Mouse (Mus musculus): Measurements from ENCODE around the gene S100a1. TPM values are rescaled to one million over a fixed set of nuclear protein-coding genes. Genes with fewer than 3 reads are reported as not detected.

The S100a1 gene
- polyA plus RNA-seq, 1 experiment from 2014 or later, result 45.3 TPM

GRCm38 (mm10) chr3:90508950-90509746 lies 5.0 kb downstream of the S100a1 start, which contains the start of gene Chtop:
Chtop (minus strand) TSS chr3:90509498.
- ATAC-seq (ENCODE audit: borderline replicate concordance, extremely low read depth, low FRiP score, low TSS enrichment), result peak; percentile 93
- Histone ChIP-seq H3K27me3 (no peaks in the 10 kb centered on the region), H3K9me3 (no peaks in the 10 kb centered on the region), H3K27ac (peak within 1 kb of the TSS; percentile 94), H3K4me1 (peaks cover 33% of the 10 kb centered on the region), H3K4me3 (peak within 1 kb of the TSS; percentile 97), H3K4me2 (peak within 1 kb of the TSS; percentile 68), H3K9ac (peak within 1 kb of the TSS; percentile 99), H3K36me3 (peaks cover 34% of the 10 kb centered on the region)
- under 1% methylated on average over 66 of the region's 66 CpGs for WGBS

GRCm38 (mm10) chr3:90508287-90508949 lies 5.8 kb downstream of the S100a1 start:
- Histone ChIP-seq H3K4me3 (peak overlapping the region; percentile 97), H3K27me3 (no peaks in the 10 kb centered on the region), H3K27ac (peak overlapping the region; percentile 94), H3K4me2 (peak overlapping the region; percentile 68), H3K36me3 (peaks cover 41% of the 10 kb centered on the region), H3K9me3 (no peaks in the 10 kb centered on the region), H3K4me1 (peaks cover 27% of the 10 kb centered on the region), H3K9ac (peak overlapping the region; percentile 99)
- ATAC-seq (ENCODE audit: borderline replicate concordance, extremely low read depth, low FRiP score, low TSS enrichment), result no peak
- WGBS, result 2% methylated on average over 20 of the region's 20 CpGs

GRCm38 (mm10) chr3:90506362-90506761 lies 7.8 kb downstream of the S100a1 start:
- peaks cover 61% of the 10 kb centered on the region for H3K36me3 ChIP-seq
- WGBS, result 64% methylated on average over 3 of the region's 3 CpGs
- H3K27me3 ChIP-seq, result no peaks in the 10 kb centered on the region

GRCm38 (mm10) chr3:90505216-90505615 lies 9.0 kb downstream of the S100a1 start:
- no peak overlapping the region for H3K4me3 ChIP-seq
- H3K4me2 ChIP-seq, result no peak overlapping the region
- no peaks in the 10 kb centered on the region for H3K9me3 ChIP-seq
- no peak overlapping the region for H3K9ac ChIP-seq
- H3K27me3 ChIP-seq, result no peaks in the 10 kb centered on the region
- H3K36me3 ChIP-seq, result peaks cover 69% of the 10 kb centered on the region
- WGBS, result 85% methylated on average over 5 of the region's 5 CpGs
- H3K27ac ChIP-seq, result no peak overlapping the region
- no peak for ATAC-seq (ENCODE audit: borderline replicate concordance, extremely low read depth, low FRiP score, low TSS enrichment)
- peaks cover 25% of the 10 kb centered on the region for H3K4me1 ChIP-seq

More at GRCm38 (mm10) chr3:90506362-90506761, 7.8 kb downstream of the S100a1 start:
- no peak for ATAC-seq (ENCODE audit: borderline replicate concordance, extremely low read depth, low FRiP score, low TSS enrichment)
- H3K4me3 ChIP-seq, result no peak overlapping the region
- H3K4me1 ChIP-seq, result peaks cover 25% of the 10 kb centered on the region
- no peak overlapping the region for H3K27ac ChIP-seq
- no peak overlapping the region for H3K9ac ChIP-seq
- no peaks in the 10 kb centered on the region for H3K9me3 ChIP-seq
- H3K4me2 ChIP-seq, result no peak overlapping the region

GRCm38 (mm10) chr3:90503444-90503843 lies 10.7 kb downstream of the S100a1 start:
- Histone ChIP-seq H3K27me3 (no peaks in the 10 kb centered on the region), H3K36me3 (peaks cover 86% of the 10 kb centered on the region)

GRCm38 (mm10) chr3:90497597-90497996 lies 16.6 kb downstream of the S100a1 start:
- H3K4me3 ChIP-seq, result no peak overlapping the region
- H3K9ac ChIP-seq, result no peak overlapping the region
- no peaks in the 10 kb centered on the region for H3K27me3 ChIP-seq
- H3K9me3 ChIP-seq, result no peaks in the 10 kb centered on the region
- H3K4me2 ChIP-seq, result no peak overlapping the region
- H3K27ac ChIP-seq, result no peak overlapping the region
- no peaks in the 10 kb centered on the region for H3K4me1 ChIP-seq
- H3K36me3 ChIP-seq, result peaks cover 64% of the 10 kb centered on the region
- no peak for ATAC-seq (ENCODE audit: borderline replicate concordance, extremely low read depth, low FRiP score, low TSS enrichment)

More at GRCm38 (mm10) chr3:90503444-90503843, 10.7 kb downstream of the S100a1 start:
- no peak for ATAC-seq (ENCODE audit: borderline replicate concordance, extremely low read depth, low FRiP score, low TSS enrichment)
- H3K9ac ChIP-seq, result no peak overlapping the region
- no peaks in the 10 kb centered on the region for H3K9me3 ChIP-seq
- H3K4me2 ChIP-seq, result no peak overlapping the region
- WGBS, result 52% methylated on average over 4 of the region's 4 CpGs
- no peak overlapping the region for H3K27ac ChIP-seq
- H3K4me3 ChIP-seq, result no peak overlapping the region
- peaks cover 25% of the 10 kb centered on the region for H3K4me1 ChIP-seq

GRCm38 (mm10) chr3:90495850-90496525 lies 18.2 kb downstream of the S100a1 start:
- Histone ChIP-seq H3K4me3 (no peak overlapping the region), H3K4me1 (no peaks in the 10 kb centered on the region), H3K36me3 (peaks cover 49% of the 10 kb centered on the region), H3K27ac (no peak overlapping the region), H3K4me2 (no peak overlapping the region), H3K9ac (no peak overlapping the region), H3K27me3 (no peaks in the 10 kb centered on the region), H3K9me3 (no peaks in the 10 kb centered on the region)
- ATAC-seq (ENCODE audit: borderline replicate concordance, extremely low read depth, low FRiP score, low TSS enrichment), result no peak
- WGBS, result 82% methylated on average over 7 of the region's 7 CpGs

- 49% methylated on average over 4 of the region's 4 CpGs for WGBS
- no peak for ATAC-seq (ENCODE audit: borderline replicate concordance, extremely low read depth, low FRiP score, low TSS enrichment)
- Histone ChIP-seq H3K27ac (peak overlapping the region; percentile 32; the same call in 1 of the 2 replicates), H3K4me3 (no peak overlapping the region), H3K27me3 (no peaks in the 10 kb centered on the region), H3K36me3 (peaks cover 36% of the 10 kb centered on the region), H3K9ac (no peak overlapping the region), H3K4me1 (peaks cover 9% of the 10 kb centered on the region), H3K4me2 (no peak overlapping the region), H3K9me3 (no peaks in the 10 kb centered on the region)
These were observed 20.2 kb downstream of the S100a1 start for GRCm38 (mm10) chr3:90493831-90494540.

GRCm38 (mm10) chr3:90491350-90491749 lies 22.8 kb downstream of the S100a1 start:
- 41% methylated on average over 2 of the region's 2 CpGs for WGBS
- H3K9ac ChIP-seq, result no peak overlapping the region
- H3K4me3 ChIP-seq, result no peak overlapping the region
- no peaks in the 10 kb centered on the region for H3K27me3 ChIP-seq
- no peak overlapping the region for H3K4me2 ChIP-seq
- ATAC-seq (ENCODE audit: borderline replicate concordance, extremely low read depth, low FRiP score, low TSS enrichment), result no peak
- H3K36me3 ChIP-seq, result peaks cover 35% of the 10 kb centered on the region
- no peaks in the 10 kb centered on the region for H3K9me3 ChIP-seq
- H3K27ac ChIP-seq, result no peak overlapping the region
- H3K4me1 ChIP-seq, result peaks cover 9% of the 10 kb centered on the region

GRCm38 (mm10) chr3:90490696-90491256 lies 23.4 kb downstream of the S100a1 start, which contains the start of gene Snapin:
Snapin (minus strand) TSS chr3:90491033.
- H3K9me3 ChIP-seq, result no peaks in the 10 kb centered on the region
- no peaks in the 10 kb centered on the region for H3K27me3 ChIP-seq
- H3K36me3 ChIP-seq, result peaks cover 37% of the 10 kb centered on the region
- H3K4me2 ChIP-seq, result peak within 1 kb of the TSS; percentile 67
- H3K4me3 ChIP-seq, result peak within 1 kb of the TSS; percentile 93
- H3K27ac ChIP-seq, result peak within 1 kb of the TSS; percentile 94
- peak within 1 kb of the TSS; percentile 78 for H3K9ac ChIP-seq
- H3K4me1 ChIP-seq, result peaks cover 9% of the 10 kb centered on the region
- WGBS, result under 1% methylated on average over 37 of the region's 37 CpGs
- ATAC-seq (ENCODE audit: borderline replicate concordance, extremely low read depth, low FRiP score, low TSS enrichment), result peak; percentile 99

GRCm38 (mm10) chr3:90488576-90488975 lies 25.6 kb downstream of the S100a1 start:
- Histone ChIP-seq H3K9me3 (no peaks in the 10 kb centered on the region), H3K27me3 (no peaks in the 10 kb centered on the region), H3K36me3 (peaks cover 54% of the 10 kb centered on the region), H3K4me2 (no peak overlapping the region), H3K9ac (no peak overlapping the region), H3K4me3 (no peak overlapping the region), H3K27ac (no peak overlapping the region), H3K4me1 (peaks cover 9% of the 10 kb centered on the region)
- WGBS, result 74% methylated on average over 6 of the region's 6 CpGs
- ATAC-seq (ENCODE audit: borderline replicate concordance, extremely low read depth, low FRiP score, low TSS enrichment), result no peak

Data from lung, embryonic 15.5 days (tissue).